Mouse (Mus musculus) intestine, embryonic 14.5 days (tissue): ENCODE data around the gene Isg20l2. TPM values are rescaled to one million over a fixed set of nuclear protein-coding genes. Genes with fewer than 3 reads are reported as not detected.

Experiments used
- ATAC-seq: fragments of 200-750 bp; cut with Nextera tagmentation; replicated peaks from 2 replicates; pipeline ENCODE4 v1.8.0; 2017; ENCODE audit warnings: low read depth, moderate number of reproducible peaks, moderate TSS enrichment, moderate library complexity; ENCODE audit not compliant: low FRiP score, low TSS enrichment
- DNase-seq: peaks from one replicate; pipeline ENCODE4 v3.0.0-alpha.2; 2018; ENCODE audit warnings: low spot score
- H3K27ac ChIP-seq: fragments of 300-500 bp; sonication (generic); 2 replicates; pipeline ENCODE4 v1.5.1; 2014; ENCODE audit warnings: low read depth, mild to moderate bottlenecking, control low read depth
- H3K27me3 ChIP-seq: fragments of 300-500 bp; sonication (generic); replicated peaks from 2 replicates; pipeline ENCODE4 v1.6.1; 2014; ENCODE audit warnings: low read length, control low read depth; ENCODE audit not compliant: control insufficient read depth, insufficient read depth
- H3K36me3 ChIP-seq: fragments of 300-500 bp; sonication (generic); 2 replicates; pipeline ENCODE4 v1.6.1; 2014; ENCODE audit warnings: low read length, control low read depth; ENCODE audit not compliant: control insufficient read depth, insufficient read depth
- H3K4me1 ChIP-seq: fragments of 300-500 bp; sonication (generic); replicated peaks from 2 replicates; pipeline ENCODE4 v1.6.1; 2014; ENCODE audit warnings: low read length, control low read depth, mixed read lengths; ENCODE audit not compliant: control insufficient read depth, insufficient read depth
- H3K4me2 ChIP-seq: fragments of 300-500 bp; sonication (generic); 2 replicates; pipeline ENCODE4 v1.6.1; 2014; ENCODE audit warnings: low read length
- H3K4me3 ChIP-seq: fragments of 300-500 bp; sonication (generic); 2 replicates; pipeline ENCODE4 v1.5.1; 2014; ENCODE audit warnings: low read depth, low read length, control low read depth, mixed read lengths
- H3K9ac ChIP-seq: fragments of 300-500 bp; sonication (generic); 2 replicates; pipeline ENCODE4 v1.6.1; 2014; ENCODE audit warnings: mild to moderate bottlenecking, low read length
- H3K9me3 ChIP-seq: fragments of 300-500 bp; sonication (generic); 2 replicates; pipeline ENCODE4 v1.6.1; 2016; ENCODE audit warnings: low read length, control low read depth; ENCODE audit not compliant: control insufficient read depth
- WGBS: fragments of 180-500 bp; shearing (Covaris S2); extraction: QIAGEN DNeasy Blood & Tissue Kit; methylation state at CpG from one replicate; pipeline ENCODE4 v1.1.7; 2014; 5-methylcytosine and 5-hydroxymethylcytosine counted together
- polyA plus RNA-seq: library from polyadenylated mRNA; unstranded; fragments of >200 nt; fragmentation: Nextera tagmentation; extraction: Ambion mirVana; gene quantifications from 2 replicates; pipeline ENCODE4 v1.2.1, GENCODE M21; 2014

Gene Isg20l2
- polyA plus RNA-seq, 1 experiment from 2014 or later = 32.8 TPM

DNA sequence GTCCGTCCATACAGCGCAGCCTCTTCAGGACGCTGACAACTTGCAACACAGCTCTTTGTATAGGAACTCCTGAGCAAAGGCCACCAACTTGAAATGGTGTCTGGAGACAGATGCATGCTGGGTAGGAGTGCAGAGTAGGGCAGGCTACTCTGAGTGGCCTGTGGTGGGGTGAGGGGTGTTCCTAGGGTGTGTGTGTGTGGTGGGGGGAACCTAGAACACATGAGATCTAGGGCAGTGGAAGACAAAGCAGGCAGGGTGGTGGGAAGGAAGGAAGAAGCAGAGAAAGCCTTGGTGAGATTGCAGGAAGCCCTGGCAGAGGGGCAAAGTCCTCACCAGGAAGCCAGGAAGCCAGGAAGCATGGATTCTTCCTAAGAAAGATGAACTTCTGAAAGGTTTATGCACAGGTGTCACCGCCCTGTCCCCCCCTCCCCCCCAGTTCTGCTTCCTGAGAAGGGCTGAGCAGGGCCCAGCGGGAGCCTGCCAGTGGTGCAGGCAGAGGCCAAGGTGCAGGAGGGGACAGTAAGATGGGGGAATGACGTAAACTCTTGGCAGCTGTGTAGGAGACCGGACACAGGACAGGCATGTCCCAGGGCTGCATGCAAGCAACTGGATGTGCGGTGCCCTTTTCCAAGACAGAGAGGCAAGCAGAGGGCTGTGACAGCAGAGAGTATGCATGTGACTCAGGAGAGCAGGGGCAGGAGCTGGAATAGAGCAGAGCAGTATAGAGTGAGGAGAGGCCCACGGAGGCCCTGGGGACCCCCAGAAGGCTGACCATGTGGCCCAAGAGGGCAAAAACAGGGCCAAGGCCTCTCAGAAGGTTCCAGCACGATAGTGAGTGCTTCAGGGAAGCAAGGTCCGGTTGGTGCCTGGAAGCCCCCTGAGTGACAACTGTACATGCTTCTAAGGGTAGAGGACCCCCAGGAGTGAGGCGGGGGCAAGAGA lies 52.1 kb downstream of the Isg20l2 start:
- H3K27ac ChIP-seq = peak overlapping the region; percentile 97
- H3K9me3 ChIP-seq = no peaks in the 10 kb centered on the region
- ATAC-seq = peak; percentile 28; the same call in 1 of the 2 replicates
- H3K4me3 ChIP-seq = no peak overlapping the region
- peaks cover 54% of the 10 kb centered on the region for H3K4me1 ChIP-seq
- no peaks in the 10 kb centered on the region for H3K27me3 ChIP-seq
- H3K36me3 ChIP-seq = peaks cover 7% of the 10 kb centered on the region
- H3K4me2 ChIP-seq = peak overlapping the region; percentile 44
- DNase-seq = peak; percentile 72
- WGBS = 25% methylated on average over 12 of the region's 12 CpGs
- H3K9ac ChIP-seq = peak overlapping the region; percentile 39

DNA sequence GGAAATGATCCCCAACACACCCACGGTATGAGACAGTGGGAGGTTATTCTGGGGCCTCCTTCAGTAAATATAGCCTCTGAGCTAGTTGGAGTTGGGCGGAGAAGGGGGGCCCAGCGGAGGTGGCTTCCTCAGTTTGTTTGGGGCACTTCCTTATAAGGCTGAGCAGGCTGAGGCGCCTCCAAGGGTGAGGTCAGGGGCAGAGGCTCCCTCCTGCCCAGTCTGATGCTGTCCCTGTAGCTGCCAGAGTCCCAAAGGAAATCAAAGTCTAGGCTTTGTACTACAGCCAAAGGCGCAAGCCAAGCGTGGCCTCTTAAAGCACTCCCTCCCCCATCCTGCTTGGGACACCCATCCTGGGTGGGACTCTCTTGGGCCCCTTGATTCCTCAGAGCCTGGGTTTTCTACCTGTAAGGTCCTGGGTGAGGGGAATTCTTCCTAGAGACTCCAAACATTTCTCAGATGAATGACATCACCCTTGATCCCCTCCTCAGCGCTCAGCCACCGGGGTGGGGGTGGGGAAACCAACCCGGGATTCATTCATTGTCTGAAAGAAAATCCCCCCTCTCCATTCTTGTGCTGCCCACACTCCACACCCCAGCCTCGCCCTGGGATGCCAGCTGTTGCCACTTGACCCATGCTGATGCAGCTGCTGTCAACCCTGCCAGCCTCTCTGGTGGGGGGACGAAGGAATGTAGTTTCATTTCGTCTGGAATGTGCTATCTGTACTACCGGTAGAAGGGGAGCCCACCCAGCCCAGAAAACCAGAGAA lies 52.9 kb downstream of the Isg20l2 start:
- H3K27ac ChIP-seq = peak overlapping the region; percentile 97
- peaks cover 58% of the 10 kb centered on the region for H3K4me1 ChIP-seq
- peak overlapping the region; percentile 44 for H3K4me2 ChIP-seq
- H3K9ac ChIP-seq = peak overlapping the region; percentile 39
- peaks cover 1% of the 10 kb centered on the region; the same call in 1 of the 2 replicates for H3K27me3 ChIP-seq
- H3K4me3 ChIP-seq = no peak overlapping the region
- ATAC-seq (peak; percentile 67), DNase-seq (peak; percentile 79)
- no peaks in the 10 kb centered on the region for H3K9me3 ChIP-seq
- 1% methylated on average over 13 of the region's 13 CpGs for WGBS
- H3K36me3 ChIP-seq = no peaks in the 10 kb centered on the region; the same call in 1 of the 2 replicates

DNA sequence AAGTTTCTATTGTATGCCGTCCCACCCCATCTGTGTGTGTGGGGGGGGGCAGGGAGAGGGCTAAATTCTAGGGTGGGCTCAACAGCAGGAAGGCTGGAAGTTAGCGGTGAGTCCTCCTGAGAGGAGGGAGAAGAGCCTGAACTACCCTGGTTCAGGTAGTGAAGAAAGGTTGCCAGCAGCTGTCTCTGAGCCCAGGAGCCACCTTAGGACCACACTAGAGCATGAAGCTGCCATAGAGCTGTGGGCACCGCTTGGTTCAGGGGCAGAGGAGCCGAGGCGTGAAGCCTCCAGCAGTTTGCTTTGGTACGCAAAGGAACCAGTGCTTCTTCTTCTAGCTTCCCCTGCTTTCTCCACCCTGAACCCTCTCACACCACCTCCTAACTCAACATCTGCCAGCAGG lies 53.5 kb downstream of the Isg20l2 start:
- peak overlapping the region; percentile 39; the same call in 1 of the 2 replicates for H3K9ac ChIP-seq
- DNase-seq = no peak

DNA sequence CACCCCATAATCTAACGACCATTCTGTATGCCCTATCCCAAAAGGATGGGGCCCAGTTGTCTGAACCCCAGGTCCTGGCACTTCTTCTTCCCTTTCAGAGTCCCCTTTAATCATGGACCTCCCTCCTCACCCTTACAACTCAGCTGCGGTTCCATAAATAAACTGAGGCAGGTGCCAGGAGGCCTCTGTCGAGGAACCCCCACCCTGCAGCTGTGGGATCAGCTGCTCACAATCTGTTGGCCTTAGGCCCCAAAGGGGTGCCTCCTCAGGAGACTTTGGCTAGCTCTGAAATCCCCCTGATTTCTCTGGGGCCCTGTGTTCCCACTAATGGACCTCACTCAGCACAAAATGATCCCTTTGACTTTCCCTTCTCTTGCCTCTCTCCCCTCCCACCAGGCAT lies 54.0 kb downstream of the Isg20l2 start:
- DNase-seq (no peak), ATAC-seq (no peak)
- Histone ChIP-seq H3K4me3 (no peak overlapping the region), H3K9ac (no peak overlapping the region), H3K27me3 (peaks cover 12% of the 10 kb centered on the region), H3K9me3 (no peaks in the 10 kb centered on the region), H3K36me3 (no peaks in the 10 kb centered on the region), H3K4me2 (no peak overlapping the region; the same call in 1 of the 2 replicates), H3K4me1 (peaks cover 61% of the 10 kb centered on the region), H3K27ac (peak overlapping the region; percentile 97; the same call in 1 of the 2 replicates)
- 12% methylated on average over 3 of the region's 3 CpGs for WGBS

More for the DNA sequence above, 53.5 kb downstream of the Isg20l2 start:
- Histone ChIP-seq H3K4me3 (no peak overlapping the region), H3K27me3 (peaks cover 7% of the 10 kb centered on the region), H3K4me1 (peaks cover 61% of the 10 kb centered on the region), H3K9me3 (no peaks in the 10 kb centered on the region), H3K27ac (peak overlapping the region; percentile 97), H3K4me2 (peak overlapping the region; percentile 44), H3K36me3 (no peaks in the 10 kb centered on the region; the same call in 1 of the 2 replicates)
- ATAC-seq = no peak
- WGBS = 47% methylated on average over 6 of the region's 6 CpGs

GRCm38 (mm10) chr3:87985505-87986320 lies 55.6 kb downstream of the Isg20l2 start:
- peaks cover 25% of the 10 kb centered on the region for H3K27me3 ChIP-seq
- no peak overlapping the region for H3K9ac ChIP-seq
- peaks cover 57% of the 10 kb centered on the region for H3K4me1 ChIP-seq
- H3K36me3 ChIP-seq = no peaks in the 10 kb centered on the region
- no peak overlapping the region for H3K4me3 ChIP-seq
- DNase-seq (no peak), ATAC-seq (no peak)
- peak overlapping the region; percentile 77 for H3K27ac ChIP-seq
- WGBS = 40% methylated on average over 12 of the region's 12 CpGs
- H3K9me3 ChIP-seq = no peaks in the 10 kb centered on the region
- H3K4me2 ChIP-seq = no peak overlapping the region

DNA sequence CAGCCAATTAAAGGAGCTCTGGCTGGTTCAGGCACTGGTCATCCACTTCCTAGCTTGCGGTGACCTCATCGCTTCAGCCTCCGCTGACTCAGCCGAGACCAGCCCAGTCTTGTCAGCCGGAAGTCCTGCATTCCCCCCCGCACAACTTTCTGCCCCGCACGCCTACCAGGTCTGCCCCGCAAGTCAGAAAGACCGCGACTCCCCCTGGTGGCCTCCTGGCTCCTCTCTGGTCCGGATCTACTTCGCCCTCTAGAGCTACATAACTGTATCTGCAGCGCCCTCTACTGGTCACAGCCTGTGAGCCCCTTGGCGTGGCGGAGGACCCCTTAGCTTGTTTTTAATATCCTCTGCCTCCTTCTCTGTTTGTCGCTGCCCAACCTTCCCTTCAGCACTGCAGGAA lies 56.8 kb downstream of the Isg20l2 start:
- Histone ChIP-seq H3K4me3 (peak overlapping the region; percentile 38), H3K27me3 (peaks cover 36% of the 10 kb centered on the region), H3K4me2 (peak overlapping the region; percentile 72), H3K36me3 (no peaks in the 10 kb centered on the region), H3K4me1 (peaks cover 51% of the 10 kb centered on the region), H3K9ac (peak overlapping the region; percentile 20), H3K9me3 (no peaks in the 10 kb centered on the region), H3K27ac (peak overlapping the region; percentile 77; the same call in 1 of the 2 replicates)
- 0% methylated on average over 17 of the region's 17 CpGs for WGBS
- peak; percentile 100 for DNase-seq
- ATAC-seq = peak; percentile 73

DNA sequence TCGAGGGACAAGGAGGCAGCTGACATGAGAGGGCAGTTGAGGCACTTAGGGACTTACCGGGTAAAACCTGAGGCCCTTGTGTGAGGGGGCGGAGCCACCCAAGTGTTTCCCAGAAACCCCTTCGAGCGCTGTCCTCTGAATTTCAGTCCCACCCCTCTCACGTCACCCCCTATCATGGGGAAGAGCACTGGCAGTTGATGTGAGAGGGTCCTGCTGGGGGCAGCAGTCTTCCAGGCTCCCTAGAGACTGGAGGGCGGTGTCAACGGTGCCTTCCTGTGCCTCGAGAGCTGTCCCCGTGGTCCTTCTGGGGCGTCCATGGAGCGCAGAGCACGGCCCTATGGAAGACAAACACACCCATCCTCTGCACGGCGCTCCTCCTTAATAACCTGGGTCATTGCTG lies 57.5 kb downstream of the Isg20l2 start:
- ATAC-seq = peak; percentile 36; the same call in 1 of the 2 replicates
- Histone ChIP-seq H3K36me3 (no peaks in the 10 kb centered on the region), H3K27me3 (peaks cover 44% of the 10 kb centered on the region), H3K9me3 (no peaks in the 10 kb centered on the region), H3K27ac (no peak overlapping the region), H3K9ac (peak overlapping the region; percentile 20), H3K4me2 (peak overlapping the region; percentile 72), H3K4me3 (peak overlapping the region; percentile 38), H3K4me1 (peaks cover 43% of the 10 kb centered on the region)
- WGBS = 0% methylated on average over 15 of the region's 15 CpGs
- DNase-seq = peak; percentile 69

- ATAC-seq (no peak), DNase-seq (no peak)
- H3K4me2 ChIP-seq = peak overlapping the region; percentile 72
These were observed 58.0 kb downstream of the Isg20l2 start for GRCm38 (mm10) chr3:87988068-87988467.

More at GRCm38 (mm10) chr3:87988068-87988467, 58.0 kb downstream of the Isg20l2 start:
- Histone ChIP-seq H3K9me3 (no peaks in the 10 kb centered on the region), H3K9ac (no peak overlapping the region), H3K27ac (no peak overlapping the region), H3K4me1 (peaks cover 39% of the 10 kb centered on the region), H3K36me3 (no peaks in the 10 kb centered on the region), H3K4me3 (peak overlapping the region; percentile 38), H3K27me3 (peaks cover 48% of the 10 kb centered on the region)
- WGBS = 4% methylated on average over 15 of the region's 15 CpGs
